Mouse (Mus musculus) kidney, adult 2 months (tissue): ENCODE measurements at regions not wholly inside any gene's neighbourhood (a gene's known extent, or its start where the extent isn't known, plus 50 kb on each side); places are given as distances from the start of the nearest gene placed in this dataset.

Experiments
- CTCF ChIP-seq: fragments of 200-500 bp; conservative IDR thresholded peaks from 2 replicates; pipeline ENCODE4 v1.5.1; 2011; ENCODE audit warnings: low read depth, mild to moderate bottlenecking, control low read depth, low read length, moderate library complexity, mixed read lengths; ENCODE audit not compliant: insufficient read depth, insufficient read length
- POLR2A ChIP-seq: fragments of 200-500 bp; IDR thresholded peaks from one replicate; pipeline ENCODE4 v1.6.1; 2011; ENCODE audit warnings: low read depth, low read length, control low read depth

GRCm38 (mm10) chr8:103072646-103073045 lies 287.2 kb upstream of the Cdh11 start:
- TF ChIP-seq POLR2A (no peak), CTCF (no peak)
